Mouse (Mus musculus) MEL (cell line): ENCODE measurements around the gene Ctps. TPM values are rescaled to one million over a fixed set of nuclear protein-coding genes. Genes with fewer than 3 reads are reported as not detected.

Experiments
- DNase-seq: peaks from one replicate; pipeline ENCODE4 v3.0.0; 2011; ENCODE audit warnings: low read depth, low spot score
- H3K27ac ChIP-seq: 2 replicates; pipeline ENCODE4 v1.5.1; 2012; ENCODE audit warnings: low read depth, mild to moderate bottlenecking, control low read depth, low read length, moderate library complexity; ENCODE audit not compliant: control insufficient read depth
- H3K27me3 ChIP-seq, 2 experiments: fragments of 150-350 bp in 1 of 2; sonication (generic) in 1 of 2; 2 replicates each; pipeline ENCODE4 v1.6.1; 2012; ENCODE audit warnings: low read length in 2 of 2, mild to moderate bottlenecking in 2 of 2, improper control_type of control experiment in 1 of 2, moderate library complexity in 1 of 2; ENCODE audit not compliant: insufficient read depth in 2 of 2, control insufficient read depth in 1 of 2
- H3K36me3 ChIP-seq, 2 experiments: 2 replicates each; pipeline ENCODE4 v1.6.1; 2012 to 2014; ENCODE audit warnings: low read length in 2 of 2, improper control_type of control experiment in 1 of 2, inconsistent platforms in 1 of 2, mild to moderate bottlenecking in 1 of 2; ENCODE audit not compliant: insufficient read depth in 2 of 2, control insufficient read depth in 1 of 2
- H3K4me1 ChIP-seq, 2 experiments: fragments of 150-350 bp in 1 of 2; sonication (generic) in 1 of 2; 2 replicates each; pipeline ENCODE4 v1.6.1; 2012; ENCODE audit warnings: low read length in 2 of 2, improper control_type of control experiment in 1 of 2, mild to moderate bottlenecking in 1 of 2; ENCODE audit not compliant: insufficient read depth in 2 of 2, control insufficient read depth in 1 of 2
- H3K4me3 ChIP-seq, 2 experiments: fragments of 150-350 bp in 1 of 2; sonication (generic) in 1 of 2; 2 replicates each; pipeline ENCODE4 v1.5.1; 2012; ENCODE audit warnings: low read depth in 2 of 2, low read length in 2 of 2, mild to moderate bottlenecking in 2 of 2, moderate library complexity in 2 of 2, control low read depth in 1 of 2, improper control_type of control experiment in 1 of 2; ENCODE audit not compliant: control insufficient read depth in 1 of 2, insufficient read depth in 1 of 2
- H3K79me2 ChIP-seq: 2 replicates; pipeline ENCODE4 v1.6.1; 2012; ENCODE audit warnings: mild to moderate bottlenecking, low read length, moderate library complexity; ENCODE audit not compliant: control insufficient read depth, poor library complexity, insufficient read depth
- H3K9ac ChIP-seq: 2 replicates; pipeline ENCODE4 v1.6.1; 2012; ENCODE audit warnings: low read depth, mild to moderate bottlenecking, control low read depth, low read length, moderate library complexity; ENCODE audit not compliant: control insufficient read depth, poor library complexity, severe bottlenecking
- H3K9me3 ChIP-seq: fragments of 150-350 bp; sonication (generic); replicated peaks from 2 replicates; pipeline ENCODE4 v1.6.1; 2012; ENCODE audit warnings: mild to moderate bottlenecking, low read length, improper control_type of control experiment, moderate library complexity; ENCODE audit not compliant: insufficient read depth
- BHLHE40 ChIP-seq: IDR thresholded peaks from 2 replicates; pipeline ENCODE4 v1.6.1; 2012; ENCODE audit warnings: low read depth, mild to moderate bottlenecking, inconsistent platforms, low read length, improper control_type of control experiment, borderline replicate concordance
- CHD1 ChIP-seq: IDR thresholded peaks from 2 replicates; pipeline ENCODE4 v1.6.1; 2012; ENCODE audit warnings: low read depth, mild to moderate bottlenecking, inconsistent platforms, low read length, improper control_type of control experiment
- CHD2 ChIP-seq: IDR thresholded peaks from 2 replicates; pipeline ENCODE4 v1.6.1; 2011; ENCODE audit warnings: low read length, improper control_type of control experiment
- ELF1 ChIP-seq: IDR thresholded peaks from 2 replicates; pipeline ENCODE4 v1.6.1; 2014; ENCODE audit warnings: low read depth, mild to moderate bottlenecking, inconsistent platforms, low read length, improper control_type of control experiment, moderate library complexity
- EP300 ChIP-seq, 2 experiments: IDR thresholded peaks; 2 replicates each; pipeline ENCODE4 v1.6.1; 2011; ENCODE audit warnings: improper control_type of control experiment in 2 of 2, low read length in 2 of 2, low read depth in 1 of 2, mild to moderate bottlenecking in 1 of 2
- ETS1 ChIP-seq: IDR thresholded peaks from 2 replicates; pipeline ENCODE4 v1.6.1; 2012; ENCODE audit warnings: low read depth, mild to moderate bottlenecking, inconsistent platforms, low read length, improper control_type of control experiment, moderate library complexity
- GABPA ChIP-seq: IDR thresholded peaks from 2 replicates; pipeline ENCODE4 v1.6.1; 2012; ENCODE audit warnings: low read depth, mild to moderate bottlenecking, inconsistent platforms, low read length, improper control_type of control experiment, moderate library complexity
- GATA1 ChIP-seq: IDR thresholded peaks from 2 replicates; pipeline ENCODE4 v1.6.1; 2011; ENCODE audit warnings: low read depth, low read length, improper control_type of control experiment
- HCFC1 ChIP-seq: IDR thresholded peaks from 2 replicates; pipeline ENCODE4 v1.6.1; 2012; ENCODE audit warnings: low read depth, mild to moderate bottlenecking, inconsistent platforms, low read length, improper control_type of control experiment, moderate library complexity
- KAT2A ChIP-seq: conservative IDR thresholded peaks from 2 replicates; pipeline ENCODE4 v1.6.1; 2012; ENCODE audit warnings: low read depth, low read length, improper control_type of control experiment, inconsistent platforms
- MAFK ChIP-seq: IDR thresholded peaks from 2 replicates; pipeline ENCODE4 v1.6.1; 2011; ENCODE audit warnings: low read depth, mild to moderate bottlenecking, low read length, improper control_type of control experiment, borderline replicate concordance
- MAX ChIP-seq: IDR thresholded peaks from 2 replicates; pipeline ENCODE4 v1.6.1; 2011; ENCODE audit warnings: low read length, improper control_type of control experiment
- MAZ ChIP-seq: IDR thresholded peaks from 2 replicates; pipeline ENCODE4 v1.6.1; 2012; ENCODE audit warnings: low read depth, mild to moderate bottlenecking, inconsistent platforms, low read length, improper control_type of control experiment
- MEF2A ChIP-seq: IDR thresholded peaks from 2 replicates; pipeline ENCODE4 v1.6.1; 2014; ENCODE audit warnings: low read depth, mild to moderate bottlenecking, inconsistent platforms, low read length, improper control_type of control experiment; ENCODE audit not compliant: poor library complexity, insufficient replicate concordance, severe bottlenecking; ENCODE audit errors: extremely low read depth
- MXI1 ChIP-seq: IDR thresholded peaks from 2 replicates; pipeline ENCODE4 v1.6.1; 2011; ENCODE audit warnings: mild to moderate bottlenecking, low read depth, low read length, improper control_type of control experiment
- MYB ChIP-seq: IDR thresholded peaks from 2 replicates; pipeline ENCODE4 v1.6.1; 2011; ENCODE audit warnings: mild to moderate bottlenecking, low read depth, low read length, improper control_type of control experiment
- NELFE ChIP-seq: IDR thresholded peaks from 2 replicates; pipeline ENCODE4 v1.6.1; 2011; ENCODE audit warnings: low read depth, low read length, improper control_type of control experiment
- NRF1 ChIP-seq: IDR thresholded peaks from 2 replicates; pipeline ENCODE4 v1.6.1; 2014; ENCODE audit warnings: low read depth, mild to moderate bottlenecking, inconsistent platforms, low read length, improper control_type of control experiment, moderate library complexity; ENCODE audit not compliant: poor library complexity, insufficient read depth, severe bottlenecking
- POLR2A ChIP-seq, 2 experiments: IDR thresholded peaks; 2 replicates each; pipeline ENCODE4 v1.6.1; 2011 to 2012; ENCODE audit warnings: low read length in 2 of 2, mild to moderate bottlenecking in 2 of 2, control low read depth in 1 of 2, improper control_type of control experiment in 1 of 2, low read depth in 1 of 2, moderate library complexity in 1 of 2; ENCODE audit not compliant: control insufficient read depth in 1 of 2, insufficient read depth in 1 of 2, poor library complexity in 1 of 2
- POLR2AphosphoS2 ChIP-seq: IDR thresholded peaks from 2 replicates; pipeline ENCODE4 v1.6.1; 2011; ENCODE audit warnings: low read length, improper control_type of control experiment
- POLR2AphosphoS5 ChIP-seq: IDR thresholded peaks from 2 replicates; pipeline ENCODE4 v1.6.1; 2012; ENCODE audit warnings: low read depth, borderline replicate concordance, mild to moderate bottlenecking, inconsistent platforms, low read length, moderate library complexity, mixed read lengths
- RAD21 ChIP-seq: IDR thresholded peaks from 2 replicates; pipeline ENCODE4 v1.6.1; 2011; ENCODE audit warnings: mild to moderate bottlenecking, low read depth, low read length, improper control_type of control experiment
- RCOR1 ChIP-seq: IDR thresholded peaks from 2 replicates; pipeline ENCODE4 v1.6.1; 2012; ENCODE audit warnings: low read depth, mild to moderate bottlenecking, inconsistent platforms, low read length, improper control_type of control experiment
- SIN3A ChIP-seq: IDR thresholded peaks from 2 replicates; pipeline ENCODE4 v1.6.1; 2012; ENCODE audit warnings: low read length, improper control_type of control experiment, inconsistent platforms
- SMC3 ChIP-seq: IDR thresholded peaks from 2 replicates; pipeline ENCODE4 v1.6.1; 2011; ENCODE audit warnings: low read depth, low read length, improper control_type of control experiment
- TAL1 ChIP-seq: IDR thresholded peaks from 2 replicates; pipeline ENCODE4 v1.6.1; 2012; ENCODE audit warnings: mild to moderate bottlenecking, inconsistent platforms, low read length, moderate library complexity, mixed read lengths
- TBP ChIP-seq: IDR thresholded peaks from 2 replicates; pipeline ENCODE4 v1.8.0; 2011; ENCODE audit warnings: low read depth, low read length, improper control_type of control experiment
- TCF12 ChIP-seq: IDR thresholded peaks from 2 replicates; pipeline ENCODE4 v1.6.1; 2014; ENCODE audit warnings: low read depth, mild to moderate bottlenecking, inconsistent platforms, low read length, improper control_type of control experiment, moderate library complexity
- UBTF ChIP-seq: IDR thresholded peaks from 2 replicates; pipeline ENCODE4 v1.6.1; 2012; ENCODE audit warnings: low read depth, mild to moderate bottlenecking, inconsistent platforms, low read length, improper control_type of control experiment, moderate library complexity, borderline replicate concordance; ENCODE audit not compliant: insufficient read depth
- USF2 ChIP-seq, 2 experiments: IDR thresholded peaks; 2 replicates each; pipeline ENCODE4 v1.6.1; 2011 to 2012; ENCODE audit warnings: improper control_type of control experiment in 2 of 2, low read length in 2 of 2, borderline replicate concordance in 1 of 2, inconsistent platforms in 1 of 2, low read depth in 1 of 2, mild to moderate bottlenecking in 1 of 2; ENCODE audit not compliant: insufficient read depth in 1 of 2
- ZC3H11A ChIP-seq: IDR thresholded peaks from 2 replicates; pipeline ENCODE4 v1.6.1; 2012; ENCODE audit warnings: low read depth, mild to moderate bottlenecking, inconsistent platforms, low read length, improper control_type of control experiment
- ZKSCAN1 ChIP-seq: IDR thresholded peaks from 2 replicates; pipeline ENCODE4 v1.6.1; 2012; ENCODE audit warnings: low read depth, mild to moderate bottlenecking, inconsistent platforms, low read length, improper control_type of control experiment, moderate library complexity
- ZMIZ1 ChIP-seq: IDR thresholded peaks from 2 replicates; pipeline ENCODE4 v1.6.1; 2012; ENCODE audit warnings: low read depth, mild to moderate bottlenecking, inconsistent platforms, low read length, improper control_type of control experiment, moderate library complexity
- ZNF384 ChIP-seq: IDR thresholded peaks from 2 replicates; pipeline ENCODE4 v1.6.1; 2012; ENCODE audit warnings: low read depth, mild to moderate bottlenecking, inconsistent platforms, low read length, improper control_type of control experiment
- polyA plus RNA-seq, 2 experiments: library from polyadenylated mRNA; stranded (reverse) in 1 of 2; unstranded in 1 of 2; fragments of >175 nt in 1 of 2; fragments of >200 nt in 1 of 2; gene quantifications; 2 replicates each; pipeline versions ENCODE4 v1.2.1 to v1.2.4; 2012; ENCODE audit warnings: low replicate concordance in 2 of 2, low read depth in 1 of 2; ENCODE audit not compliant: insufficient read length in 2 of 2, insufficient read depth in 1 of 2, missing spikeins in 1 of 2
- total RNA-seq: library from RNA; depleted of rRNA; stranded (reverse); fragments of 300-350 nt; gene quantifications from 2 replicates; pipeline ENCODE4 v1.2.3, GENCODE M21; 2012; rRNA removed

The Ctps gene
- total RNA-seq (76.7 and 81.2 TPM in 2 replicates), polyA plus RNA-seq (10 to 100 TPM in 1 of 2 experiments, not detected in 1; 82.2 TPM)

GRCm38 (mm10) chr4:120569486-120570437, at the start of gene Ctps:
Gene Ctps, minus strand, starts transcription at chr4:120570276.
- Histone ChIP-seq H3K4me3 (peak within 1 kb of the TSS; percentile 91 to 99), H3K27me3 (no peaks in the 10 kb centered on the region), H3K4me1 (peaks cover 8 to 14% of the 10 kb centered on the region in 2 experiments), H3K27ac (peak within 1 kb of the TSS; percentile 95), H3K9me3 (no peaks in the 10 kb centered on the region), H3K79me2 (peaks cover 39% of the 10 kb centered on the region), H3K9ac (peak within 1 kb of the TSS; percentile 99), H3K36me3 (peaks cover 7 to 31% of the 10 kb centered on the region in 2 experiments)
- DNase-seq, result peak; percentile 95
- TF ChIP-seq ZMIZ1, result peak; percentile 68
- no peak for TF ChIP-seq MAFK
- no peak for TF ChIP-seq USF2 (IDR thresholded peaks at IDR 0.05; ENCODE audit: borderline replicate concordance in 1 of 2, insufficient read depth in 1 of 2, low read depth in 1 of 2, low read length in 2 of 2)
- TF ChIP-seq MYB, result no peak
- TF ChIP-seq SMC3, result no peak
- 0 out of 2 replicates have a peak, but pooled peaks have one; percentile 41 for TF ChIP-seq POLR2AphosphoS5
- peak; percentile 46; the same call in 1 of the 2 replicates for TF ChIP-seq KAT2A
- peak; percentile 91 for TF ChIP-seq MAX
- TF ChIP-seq MXI1, result peak; percentile 80
- 0 out of 2 replicates have a peak, but pooled peaks have one; percentile 14 for TF ChIP-seq ETS1
- TF ChIP-seq GABPA, result no peak
- TF ChIP-seq ZNF384, result no peak
- peak; percentile 88 for TF ChIP-seq POLR2AphosphoS2
- peak; percentile 41 for TF ChIP-seq TCF12
- no peak; the same call in 1 of the 2 replicates for TF ChIP-seq CHD1
- TF ChIP-seq MEF2A, result no peak
- TF ChIP-seq GATA1, result peak; percentile 45
- TF ChIP-seq CHD2, result no peak
- peak; percentile 75 for TF ChIP-seq NELFE
- peak; percentile 57; the same call in 1 of the 2 replicates for TF ChIP-seq MAZ
- no peak for TF ChIP-seq BHLHE40
- TF ChIP-seq EP300 (IDR thresholded peaks at IDR 0.05; ENCODE audit: low read depth in 1 of 2, low read length in 2 of 2), result 0 out of 4 replicates have a peak, but pooled peaks of 1 of the 2 experiments have one; percentile 15
- TF ChIP-seq NRF1, result peak; percentile 92
- peak; percentile 18 for TF ChIP-seq TBP
- TF ChIP-seq POLR2A (IDR thresholded peaks at IDR 0.05; ENCODE audit: control insufficient read depth in 1 of 2, insufficient read depth in 1 of 2, low read depth in 1 of 2, low read length in 2 of 2, poor library complexity in 1 of 2), result peak; percentile 85 to 90
- TF ChIP-seq ZC3H11A, result no peak
- no peak for TF ChIP-seq ZKSCAN1
- TF ChIP-seq HCFC1, result 0 out of 2 replicates have a peak, but pooled peaks have one; percentile 61
- TF ChIP-seq SIN3A, result peak; percentile 89
- TF ChIP-seq ELF1, result peak; percentile 16; the same call in 1 of the 2 replicates
- no peak for TF ChIP-seq RCOR1
- no peak for TF ChIP-seq RAD21
- TF ChIP-seq UBTF, result no peak
- TF ChIP-seq TAL1, result no peak
